Mouse (Mus musculus): ENCODE results near the gene Rccd1. TPM values are rescaled to one million over a fixed set of nuclear protein-coding genes. Genes with fewer than 3 reads are reported as not detected.

Gene Rccd1
- polyA plus RNA-seq (2012; rRNA removed): 24.9 and 25.4 TPM in 2 replicates

DNA sequence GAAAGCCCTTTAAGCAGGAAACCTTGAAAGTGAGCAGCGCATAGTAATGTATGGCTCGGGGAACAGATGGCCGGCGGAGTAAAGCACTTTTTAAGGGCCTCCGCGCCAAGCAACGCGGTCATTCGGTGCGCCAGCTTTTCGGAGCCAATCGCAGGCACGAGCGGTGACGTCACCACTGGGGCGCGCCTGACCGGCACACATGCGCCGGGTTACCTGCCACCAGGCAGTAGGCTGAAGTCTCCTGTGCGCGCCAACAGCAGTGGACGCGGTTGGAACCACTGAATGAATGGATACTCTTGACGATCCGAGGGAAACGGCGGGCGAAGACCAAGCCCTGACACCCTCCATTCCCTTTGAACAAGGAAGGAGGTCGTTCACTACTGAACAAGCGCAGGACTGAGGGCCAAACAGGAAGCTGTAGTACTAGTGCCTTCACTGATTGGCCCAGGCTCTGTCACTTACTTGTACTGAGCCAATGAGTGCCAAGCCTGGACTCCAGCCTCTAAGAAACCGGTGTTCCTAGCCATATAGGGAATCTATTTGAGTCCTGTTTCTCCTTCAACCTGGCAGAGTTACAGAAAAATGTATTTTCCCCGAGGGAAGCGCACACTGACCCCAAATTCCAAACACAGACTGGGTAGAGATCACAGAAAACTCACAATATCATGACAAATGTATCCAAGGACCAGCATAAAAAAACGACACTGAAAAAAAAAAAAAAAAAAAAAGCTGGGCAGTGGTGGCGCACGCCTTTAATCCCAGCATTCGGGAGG lies at the start of gene Rccd1:
Rccd1 (minus strand) TSS at position 412 of the 773 bp plus-strand sequence.

GRCm38 (mm10) chr7:80371041-80371751 lies 46.9 kb upstream of the Rccd1 start, which contains the start of gene Man2a2:
TSS of gene Man2a2 (minus strand) at chr7:80371375.

GRCm38 (mm10) chr7:80342858-80343257 lies 18.6 kb upstream of the Rccd1 start, which contains the start of gene Hddc3:
TSS of gene Hddc3 (plus strand) at chr7:80343104.

GRCm38 (mm10) chr7:80340793-80341192 lies 16.5 kb upstream of the Rccd1 start, which contains the start of gene Unc45a:
TSS of gene Unc45a (minus strand) at chr7:80341005.

DNA sequence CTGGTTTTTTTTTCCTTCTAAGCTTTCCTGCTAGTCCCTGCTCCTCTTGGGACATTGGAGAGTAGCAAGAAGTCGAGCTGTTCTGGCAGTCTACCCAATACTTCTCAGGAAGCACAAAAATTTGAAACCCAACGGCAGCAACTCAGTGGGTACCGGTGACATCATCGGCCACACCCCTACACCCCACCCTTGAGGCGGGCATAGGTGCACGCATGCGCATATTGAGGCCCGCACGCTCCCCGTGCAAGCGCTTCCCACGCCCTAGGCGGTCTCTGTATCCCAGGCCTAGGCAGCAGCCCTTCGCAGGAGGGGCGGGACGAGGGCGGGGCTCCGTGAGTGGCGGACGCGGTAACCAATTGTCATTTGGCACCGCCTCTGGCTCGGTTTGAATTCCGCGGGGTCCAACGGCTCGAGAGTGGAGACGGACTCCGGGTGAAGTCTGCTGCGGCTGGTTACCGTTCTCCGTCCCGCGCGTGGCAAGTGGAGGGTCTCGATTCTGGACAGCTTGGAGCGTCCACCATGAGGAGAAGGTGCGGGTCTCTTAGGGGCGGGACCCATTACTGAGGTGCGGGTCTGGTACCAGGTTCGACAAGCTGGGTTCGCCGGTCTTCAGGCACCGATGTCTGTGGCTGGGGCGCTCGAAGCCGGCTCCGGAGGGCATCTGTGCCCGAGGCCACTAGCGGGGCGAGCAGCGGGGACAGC lies 30.0 kb downstream of the Rccd1 start, which contains the start of gene Prc1:
Prc1 (plus strand) TSS at position 389 of the 702 bp plus-strand sequence.

GRCm38 (mm10) chr7:80268897-80269750 lies 55.1 kb downstream of the Rccd1 start, which contains the start of gene Vps33b:
TSS of gene Vps33b (plus strand) at chr7:80269649.

DNA sequence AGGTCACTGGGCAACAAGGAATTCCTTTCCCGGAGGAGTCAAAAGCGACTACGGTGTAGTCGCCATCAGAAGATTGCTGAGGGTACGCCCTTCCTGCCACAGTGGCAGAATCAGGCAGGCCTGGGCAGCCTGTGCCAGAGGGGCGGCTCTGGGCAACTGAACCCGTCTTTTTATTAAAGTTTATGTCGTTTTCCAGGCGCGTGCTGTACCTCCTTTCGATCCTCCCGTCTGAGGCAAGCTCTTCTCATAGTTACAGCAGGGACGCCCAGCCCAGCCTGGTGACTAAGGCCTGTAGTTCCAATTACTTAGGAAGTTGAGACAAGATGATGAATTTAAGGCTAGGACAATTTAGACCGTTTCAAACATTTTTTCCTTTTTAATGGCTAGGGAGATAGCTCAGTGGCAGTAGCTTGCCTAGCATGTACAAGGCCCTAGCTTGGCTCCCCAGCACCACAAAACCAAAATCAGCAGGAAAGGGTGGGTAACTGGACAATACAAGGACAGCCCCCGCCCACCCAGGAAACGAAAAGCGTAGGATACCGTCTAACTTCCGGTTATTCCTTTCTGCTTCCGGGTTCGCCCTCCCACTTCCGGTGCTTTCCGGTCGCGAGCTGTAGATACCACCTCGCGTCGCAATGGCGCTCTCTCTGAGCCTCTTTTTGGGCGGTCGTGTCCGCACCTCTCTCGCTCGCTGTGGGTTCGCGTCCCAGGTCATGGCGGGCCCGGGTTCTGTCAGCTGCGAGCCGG lies 63.5 kb downstream of the Rccd1 start, which contains the start of gene Ngrn:
Ngrn (plus strand) TSS at position 591 of the 747 bp plus-strand sequence.

DNA sequence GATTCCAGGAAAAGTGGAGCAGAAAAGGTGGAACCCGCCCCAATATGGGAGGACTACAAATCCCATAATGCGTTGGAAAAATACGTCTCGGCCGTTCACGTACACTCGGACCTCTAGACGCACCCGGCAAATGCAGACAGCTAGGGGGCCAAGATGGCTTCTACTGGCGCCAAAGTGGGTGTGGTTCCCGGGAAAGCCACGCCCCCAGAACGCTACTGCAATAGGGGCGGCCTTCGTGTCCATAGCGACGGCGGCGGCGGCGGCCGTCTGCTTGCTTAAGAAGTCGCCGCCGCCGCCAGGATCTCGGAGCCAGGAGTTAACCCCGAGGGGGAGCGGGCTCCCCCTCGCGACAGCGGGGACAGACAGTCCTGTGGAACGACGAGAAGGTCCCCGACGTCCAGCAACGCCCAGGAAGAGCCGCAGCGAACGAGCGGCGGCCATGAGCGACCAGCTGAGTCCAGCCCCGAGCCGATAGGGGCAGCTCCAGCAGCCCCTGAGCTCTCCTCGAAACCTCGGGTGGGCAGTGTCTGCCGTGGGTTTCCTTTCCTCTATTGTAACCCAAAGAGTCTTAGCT lies 78.0 kb downstream of the Rccd1 start, which contains the start of gene Ttll13:
Ttll13 (plus strand) TSS at position 229 of the 574 bp plus-strand sequence.

Other genes with a start within 250 kb of the Rccd1 start
- 181 and 185 TPM in 2 replicates for gene Idh2, start 209.1 kb downstream of the Rccd1 start, polyA plus RNA-seq (2012; rRNA removed)
- gene Sema4b, start 137.6 kb downstream of the Rccd1 start, polyA plus RNA-seq (2012; rRNA removed): 13.5 and 14.6 TPM in 2 replicates
- gene Cib1, start 91.6 kb downstream of the Rccd1 start, polyA plus RNA-seq (2012; rRNA removed): 23.8 and 28.9 TPM in 2 replicates
- 2.0 and 2.3 TPM in 2 replicates for gene Gdpgp1, start 91.6 kb downstream of the Rccd1 start, polyA plus RNA-seq (2012; rRNA removed)
- gene Ttll13, start 78.1 kb downstream of the Rccd1 start, polyA plus RNA-seq (2012; rRNA removed): 0.92 and 0.96 TPM in 2 replicates
- gene Ngrn, start 63.2 kb downstream of the Rccd1 start, polyA plus RNA-seq (2012; rRNA removed): 64.3 and 65.9 TPM in 2 replicates
- gene Vps33b, start 54.8 kb downstream of the Rccd1 start, polyA plus RNA-seq (2012; rRNA removed): 34.2 and 35.7 TPM in 2 replicates
- 18.6 and 22.8 TPM in 2 replicates for gene Prc1, start 30.0 kb downstream of the Rccd1 start, polyA plus RNA-seq (2012; rRNA removed)
- gene Unc45a, start 16.6 kb upstream of the Rccd1 start, polyA plus RNA-seq (2012; rRNA removed): 70.6 and 77.1 TPM in 2 replicates
- gene Hddc3, start 18.6 kb upstream of the Rccd1 start, polyA plus RNA-seq (2012; rRNA removed): 46.9 and 50.0 TPM in 2 replicates
- gene Man2a2, start 46.9 kb upstream of the Rccd1 start, polyA plus RNA-seq (2012; rRNA removed): 59.6 and 69.5 TPM in 2 replicates
- gene Fes, start 63.5 kb upstream of the Rccd1 start, polyA plus RNA-seq (2012; rRNA removed): 5.3 and 6.2 TPM in 2 replicates
- 14.3 and 17.2 TPM in 2 replicates for gene Furin, start 81.0 kb upstream of the Rccd1 start, polyA plus RNA-seq (2012; rRNA removed)
- gene Blm, start 210.7 kb upstream of the Rccd1 start, polyA plus RNA-seq (2012; rRNA removed): 6.4 and 7.4 TPM in 2 replicates

All from central nervous system, embryonic 18 days (tissue).